ENCODE assay signal across 11 mouse cellular contexts in the genomic region with DNA sequence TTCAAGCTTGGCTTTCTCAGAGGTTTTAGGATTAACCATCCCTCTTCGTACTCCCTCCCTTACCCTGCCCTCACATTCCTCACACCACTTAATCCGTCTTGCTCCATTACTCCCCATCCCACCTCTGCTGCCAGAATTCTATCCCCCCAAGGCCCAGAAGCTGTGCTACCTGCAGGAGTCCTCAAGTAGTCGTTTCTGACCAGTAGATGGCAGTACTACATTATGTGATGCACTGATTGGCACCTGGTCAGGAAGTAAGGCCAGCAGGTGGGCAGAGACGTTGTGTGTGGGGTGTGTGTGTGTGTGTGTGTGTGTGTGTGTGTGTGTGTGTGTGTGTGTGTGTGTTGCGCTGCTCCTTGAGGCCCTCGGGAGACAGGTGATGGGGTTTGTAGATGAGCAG. TPM values are rescaled to one million over a fixed set of nuclear protein-coding genes. Genes with fewer than 3 reads are reported as not detected.
DNase-seq lines count a peak whose midpoint lies in the region; ATAC-seq lines count a peak whose summit lies in the region.
"Had no signal": no experiment of that assay in that cellular context is flagged by ENCODE, and none has a peak within 500 bp of the region (broad histone marks: within the 10 kb centered on the region; RNA-seq: fewer than 3 reads in every experiment).

No protein-coding gene starts in this region.

- peak; percentile 13 for DNase-seq in CD4-positive, CD25-positive, alpha-beta regulatory T cell, adult 2 months (ENCODE audit: low read depth, low spot score)
- peak; percentile 25 for DNase-seq in 3T3-L1 (ENCODE audit: low read depth, low spot score)
- peak; percentile 13 for DNase-seq in embryo, embryonic 11.5 days (ENCODE audit: low read depth, low spot score)
- peak; percentile 43 for DNase-seq in kidney, postnatal 14 days
- no peak for DNase-seq in left cerebral cortex, adult 9 months (ENCODE audit: low spot score in 2 of 2)
- no peak for DNase-seq in adrenal gland, postnatal 14 days

- no peak for ATAC-seq in CD4-positive, CD25-positive, alpha-beta regulatory T cell, adult 4 months
- ATAC-seq in megakaryocyte, adult 5-6 weeks (ENCODE audit: poor library complexity, severe bottlenecking): no peak

RNA-seq across cellular contexts. Expression of a gene that starts 18.9 kb away (rescaled TPM):
- polyA plus RNA-seq in CD4-positive, CD25-positive, alpha-beta regulatory T cell, adult 4 months (2017; shearing (Covaris generic)): not detected
- not detected in 2 replicates for total RNA-seq in megakaryocyte, adult 5-6 weeks (2015)
- not detected in 2 replicates for total RNA-seq in megakaryocyte, adult 5-6 weeks (2017)
- 0.26 TPM in 1 of 2 replicates, not detected in the other for total RNA-seq in adrenal gland, postnatal 14 days (2021)
- total RNA-seq: gastrocnemius, adult 18-20 months had no signal
- polyA plus RNA-seq: limb, embryonic 11.5 days; urinary bladder, adult 2 months had no signal

RNA-seq across cellular contexts. Expression of a gene that starts 32.8 kb away (rescaled TPM):
- not detected for polyA plus RNA-seq in CD4-positive, CD25-positive, alpha-beta regulatory T cell, adult 4 months (2017; shearing (Covaris generic))
- not detected in 2 replicates for total RNA-seq in megakaryocyte, adult 5-6 weeks (2015)
- total RNA-seq in megakaryocyte, adult 5-6 weeks (2017): not detected in 2 replicates
- 1.6 TPM in 1 of 2 replicates, not detected in the other for total RNA-seq in adrenal gland, postnatal 14 days (2021)
- total RNA-seq: gastrocnemius, adult 18-20 months had no signal
- polyA plus RNA-seq: limb, embryonic 11.5 days; urinary bladder, adult 2 months had no signal

RNA-seq across cellular contexts. Expression of a gene that starts 59.2 kb away (rescaled TPM):
- not detected for polyA plus RNA-seq in CD4-positive, CD25-positive, alpha-beta regulatory T cell, adult 4 months (2017; shearing (Covaris generic))
- not detected in 2 replicates for total RNA-seq in megakaryocyte, adult 5-6 weeks (2015)
- not detected in 2 replicates for total RNA-seq in megakaryocyte, adult 5-6 weeks (2017)
- total RNA-seq in adrenal gland, postnatal 14 days (2021): 1.8 and 33.4 TPM in 2 replicates
- total RNA-seq: gastrocnemius, adult 18-20 months had no signal
- polyA plus RNA-seq: limb, embryonic 11.5 days; urinary bladder, adult 2 months had no signal

Comparison
In these comparisons a context has a peak if more than half of its experiments do, and no peak if none do; other contexts are left out.
1. DNase-seq: peak in CD4-positive, CD25-positive, alpha-beta regulatory T cell, adult 2 months (single experiment), 3T3-L1 (single experiment), embryo, embryonic 11.5 days (single experiment) and kidney, postnatal 14 days (single experiment); none in left cerebral cortex, adult 9 months (0 of 2) and adrenal gland, postnatal 14 days (single experiment).